Mouse (Mus musculus): ENCODE results near the gene Efl1.
"Not testable (repeated sequence)": the region's sequence is repeated elsewhere in the genome, so short reads cannot be mapped to it uniquely, and the experiment has no call there.

Efl1 gene

DNA sequence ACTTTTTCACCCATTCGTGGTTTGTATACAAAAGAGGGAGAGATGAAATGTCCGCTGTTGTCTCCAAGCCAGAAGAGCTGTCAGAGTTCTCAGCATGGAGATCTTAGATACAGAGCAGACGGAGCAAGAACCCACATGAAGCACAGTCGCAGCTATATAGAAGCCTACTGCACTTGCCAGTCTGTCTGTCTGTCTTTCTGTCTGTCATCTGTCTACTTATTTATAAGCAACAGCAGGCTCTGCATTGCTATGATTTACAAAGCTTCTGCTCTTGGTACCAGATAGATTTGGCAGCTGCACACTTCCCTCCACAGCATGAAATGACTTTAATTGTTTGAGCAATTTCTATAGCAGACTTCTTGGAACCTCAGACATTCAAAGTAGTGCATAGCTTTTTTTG lies 110.1 kb downstream of the Efl1 start:
- DNase-seq (ENCODE audit: low spot score in 2 of 2) = no peak

DNA sequence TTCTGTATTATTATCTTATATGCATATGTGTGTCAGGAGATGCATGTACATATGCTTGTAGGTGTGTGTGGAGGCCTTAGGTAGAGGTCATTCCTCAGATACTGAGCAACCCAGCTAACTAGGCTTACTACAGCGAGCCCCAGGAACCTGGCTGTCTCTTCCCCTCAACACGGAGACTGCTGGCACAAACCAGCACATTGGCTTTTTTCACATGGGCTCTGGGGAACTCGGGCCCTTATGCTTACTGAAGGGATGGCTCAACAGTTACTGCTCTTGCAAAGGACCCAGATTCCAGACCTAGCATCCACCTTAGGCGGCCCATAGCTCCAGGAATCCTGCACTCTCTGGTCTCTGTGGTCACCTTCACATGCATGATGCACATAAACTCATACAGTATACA lies 110.7 kb downstream of the Efl1 start:
- DNase-seq (ENCODE audit: low spot score in 2 of 2) = no peak

DNA sequence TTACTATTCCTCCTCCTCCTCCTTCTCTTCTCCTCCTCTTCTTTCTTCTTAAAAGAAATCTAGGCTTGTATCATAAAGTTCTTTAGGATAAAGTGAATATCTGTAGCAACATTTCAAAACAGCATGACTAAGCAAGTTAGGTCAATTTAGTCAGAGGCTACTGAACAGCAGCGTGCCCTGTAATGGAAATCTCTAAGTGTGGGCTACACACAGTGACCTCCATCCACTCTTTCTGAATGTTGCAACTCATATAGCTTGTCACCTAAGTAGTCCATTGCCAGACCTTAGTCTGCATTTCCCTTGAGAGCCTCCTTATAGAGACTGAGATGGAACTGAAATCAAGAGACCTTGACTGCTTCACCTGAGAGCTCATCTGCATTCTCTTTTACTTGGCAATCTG lies 116.5 kb downstream of the Efl1 start:
- no peak for DNase-seq (ENCODE audit: low spot score in 2 of 2)

DNA sequence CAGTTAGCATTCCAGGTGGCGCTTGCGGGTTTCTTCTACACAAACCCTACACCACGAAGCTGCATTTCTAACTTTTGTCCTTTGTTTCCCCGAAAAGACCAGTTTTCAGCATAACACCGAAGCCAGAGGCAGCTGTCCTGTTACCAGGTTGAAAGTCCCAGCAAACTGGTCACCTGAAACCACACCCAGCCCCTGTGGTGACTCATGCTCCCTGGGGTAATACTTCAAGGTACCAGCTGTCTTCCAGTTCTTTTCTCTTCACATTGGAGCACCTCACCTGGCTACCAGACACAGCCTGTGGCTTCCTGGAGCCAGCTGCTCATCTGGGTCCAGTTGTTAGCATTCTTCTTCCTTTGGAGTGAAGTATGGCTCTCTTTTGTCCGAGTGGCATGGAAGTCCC lies 118.2 kb downstream of the Efl1 start:
- no peak for DNase-seq (ENCODE audit: low spot score in 2 of 2)

DNA sequence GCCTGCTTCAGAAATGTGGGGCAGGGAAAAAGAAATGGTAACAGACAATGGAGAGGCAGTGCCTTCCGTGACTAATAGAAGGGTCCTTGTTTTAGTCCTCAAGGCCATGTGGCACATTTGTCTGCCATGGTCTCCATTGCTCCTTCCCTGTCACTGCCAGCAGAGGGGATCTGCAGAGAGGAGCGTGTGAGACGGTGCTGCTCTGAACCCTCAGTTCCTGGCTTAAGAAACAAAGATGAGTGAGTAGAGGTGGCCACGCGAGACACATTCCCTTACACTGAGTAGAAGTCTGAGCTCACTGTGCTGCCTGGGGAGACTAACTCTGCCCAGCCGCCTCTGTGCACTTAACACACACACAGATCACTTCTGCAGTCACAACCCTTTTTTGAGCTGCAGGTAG lies 121.8 kb downstream of the Efl1 start:
- no peak for DNase-seq (ENCODE audit: low spot score in 2 of 2)

DNA sequence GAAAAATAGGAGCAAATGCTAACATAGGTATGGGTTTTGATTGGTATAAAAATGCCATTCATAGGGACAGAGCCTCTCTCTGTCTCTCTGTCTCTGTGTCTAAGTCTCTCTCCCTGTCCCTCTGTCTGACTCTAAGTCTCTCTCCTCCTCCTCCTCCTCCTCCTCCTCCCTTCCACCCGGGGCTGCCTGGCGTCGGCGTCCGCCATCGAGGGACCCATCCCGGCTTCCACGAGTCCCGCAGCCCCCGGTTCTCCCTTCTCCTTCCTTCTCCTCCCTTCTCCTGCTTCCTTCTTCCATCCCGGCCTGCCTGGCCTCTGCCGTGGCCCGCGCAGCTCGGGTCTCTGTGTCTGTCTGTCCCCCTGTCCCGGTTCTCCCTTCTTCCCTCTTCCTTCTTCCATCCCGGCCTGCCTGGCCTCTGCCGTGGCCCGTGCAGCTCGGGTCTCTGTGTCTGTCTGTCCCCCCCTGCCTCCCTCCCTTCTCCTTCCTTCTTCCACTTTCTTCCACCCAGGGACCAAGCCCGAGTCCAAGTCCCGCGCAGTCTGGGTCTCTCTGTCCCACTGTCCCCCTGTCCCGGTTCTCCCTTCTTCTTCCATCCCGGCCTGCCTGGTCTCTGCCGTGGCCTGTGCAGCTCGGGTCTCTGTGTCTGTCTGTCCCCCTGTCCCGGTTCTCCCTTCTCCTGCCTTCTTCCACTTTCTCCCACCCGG lies 122.7 kb downstream of the Efl1 start:
- not testable (repeated sequence) for DNase-seq (ENCODE audit: low spot score in 2 of 2)

DNA sequence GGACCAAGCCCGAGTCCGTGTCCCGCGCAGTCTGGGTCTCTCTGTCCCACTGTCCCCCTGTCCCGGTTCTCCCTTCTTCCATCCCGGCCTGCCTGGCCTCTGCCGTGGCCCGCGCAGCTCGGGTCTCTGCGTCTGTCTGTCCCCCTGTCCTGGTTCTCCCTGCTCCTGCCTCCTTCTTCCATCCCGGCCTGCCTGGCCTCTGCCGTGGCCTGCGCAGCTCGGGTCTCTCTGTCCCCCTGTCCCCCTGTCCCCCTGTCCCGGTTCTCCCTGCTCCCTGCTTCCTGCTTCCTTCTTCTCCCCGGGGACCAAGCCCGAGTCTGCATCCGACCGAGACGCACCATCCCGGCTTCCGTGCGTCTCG lies 123.2 kb downstream of the Efl1 start:
- not testable (repeated sequence) for DNase-seq (ENCODE audit: low spot score in 2 of 2)

DNA sequence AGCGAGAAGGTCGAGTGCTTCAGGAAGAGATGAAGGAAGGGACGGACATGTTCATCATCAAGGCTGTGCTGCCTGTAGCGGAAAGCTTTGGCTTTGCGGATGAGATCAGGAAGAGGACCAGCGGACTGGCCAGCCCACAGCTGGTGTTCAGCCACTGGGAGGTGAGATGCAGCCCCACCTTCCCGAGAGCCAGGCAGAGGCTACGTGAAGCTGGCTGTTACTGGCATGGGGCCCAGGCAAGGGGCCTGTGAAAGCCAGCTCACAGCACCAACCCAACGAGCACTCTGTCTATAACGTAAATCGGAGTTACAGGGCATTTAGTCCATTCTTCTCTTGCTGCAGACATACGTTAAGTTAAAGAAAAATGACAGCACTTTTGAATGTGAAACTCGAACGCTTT lies 124.1 kb downstream of the Efl1 start:
- no peak for DNase-seq (ENCODE audit: low spot score in 2 of 2)

DNA sequence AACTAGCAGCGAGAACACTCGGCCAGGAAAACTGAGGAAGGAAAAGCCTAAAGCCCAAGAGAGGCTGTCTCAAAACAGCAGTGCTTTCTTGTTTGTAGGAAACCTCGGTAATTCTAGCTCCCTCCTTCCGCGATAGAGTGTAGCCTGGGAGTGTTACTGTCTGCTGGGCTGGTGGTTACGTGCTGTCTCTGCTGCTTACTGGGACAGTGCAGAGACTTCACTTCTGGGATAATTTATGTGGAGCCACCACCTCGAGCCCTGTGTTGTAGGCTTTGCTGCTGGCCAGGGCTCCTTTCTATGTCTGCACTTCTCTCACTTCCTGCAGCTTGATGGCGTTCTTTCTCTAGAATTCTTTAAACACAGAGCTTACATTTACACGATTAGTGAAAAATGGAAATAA lies 124.7 kb downstream of the Efl1 start:
- DNase-seq (ENCODE audit: low spot score in 2 of 2) = no peak

DNA sequence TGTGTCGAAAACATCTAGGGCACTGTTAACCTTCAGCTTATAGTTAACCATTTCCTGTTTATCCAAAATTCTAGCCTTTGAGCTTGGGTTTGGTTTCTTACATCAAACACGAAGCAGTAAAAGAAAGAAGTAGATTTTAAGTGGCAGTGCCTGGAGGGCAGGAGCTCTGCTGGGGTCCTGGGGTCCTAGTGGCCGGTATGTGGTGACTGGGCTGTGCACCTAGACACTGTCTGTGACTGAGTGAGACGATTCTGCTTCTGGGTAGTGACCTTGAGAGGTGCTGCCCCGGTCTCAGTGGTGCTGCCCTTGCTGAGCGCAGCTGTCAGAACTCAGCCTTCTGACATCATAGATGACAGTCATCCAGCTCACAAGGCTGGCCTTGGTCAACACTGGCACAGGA lies 125.5 kb downstream of the Efl1 start:
- DNase-seq (ENCODE audit: low spot score in 2 of 2) = no peak

DNA sequence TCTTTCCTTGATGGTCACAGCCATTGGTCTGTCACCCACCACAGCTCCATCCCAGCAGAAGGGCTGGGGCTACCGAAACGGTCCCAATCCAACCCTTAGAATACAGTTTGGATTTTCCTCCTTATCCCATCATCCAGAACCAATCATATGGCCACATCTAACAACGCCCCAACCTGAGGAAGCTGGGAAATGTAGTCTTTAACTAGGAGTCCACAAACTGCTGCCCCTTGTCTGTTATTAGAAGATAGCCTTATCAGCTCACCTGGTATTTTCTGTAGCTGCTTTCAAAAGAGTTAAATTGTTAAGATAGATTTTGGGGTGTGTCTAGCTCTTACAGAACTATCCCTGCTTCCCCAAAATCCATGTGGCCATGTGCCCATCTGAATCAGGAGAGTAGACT lies 126.7 kb downstream of the Efl1 start:
- DNase-seq (ENCODE audit: low spot score in 2 of 2) = no peak

DNA sequence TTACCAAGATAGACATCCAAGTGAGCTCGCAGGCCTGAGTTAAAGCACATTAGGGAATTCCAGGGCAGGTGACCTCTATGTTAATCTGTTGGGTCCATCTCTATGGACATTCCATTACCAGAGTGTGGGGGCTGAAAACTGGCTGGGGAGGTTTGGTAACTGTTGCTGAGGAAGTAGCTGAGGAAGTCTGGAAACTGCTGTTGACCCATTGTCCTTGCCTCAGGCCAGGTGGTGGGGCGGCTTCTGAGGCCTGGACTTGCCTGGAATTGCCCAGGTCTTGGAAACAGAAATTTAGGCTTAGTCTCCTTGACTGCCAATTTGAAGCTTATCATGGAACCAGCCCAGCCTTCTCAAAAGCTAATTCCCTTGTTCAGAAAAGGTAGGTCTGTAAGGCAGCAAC lies 134.7 kb downstream of the Efl1 start:
- no peak for DNase-seq (ENCODE audit: low spot score in 2 of 2)

DNA sequence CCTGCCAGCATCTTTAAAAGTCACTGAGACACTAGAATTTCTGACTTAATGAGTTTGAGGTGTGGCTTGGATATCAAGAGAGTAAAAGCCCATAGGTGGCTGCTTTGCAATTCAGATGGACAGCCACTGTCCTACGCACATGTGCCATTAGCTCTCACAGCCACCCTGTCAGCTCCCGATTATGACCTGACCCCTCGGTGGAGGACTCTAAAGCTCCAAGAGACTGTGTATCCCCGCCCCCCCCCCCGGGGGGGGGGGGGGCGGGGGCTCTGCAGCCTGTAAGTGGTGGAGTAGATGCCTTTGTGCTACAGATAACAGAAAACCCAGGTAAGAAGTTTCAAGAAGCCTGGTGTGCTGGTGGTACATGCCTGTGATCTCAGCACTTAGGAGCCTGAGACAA lies 135.3 kb downstream of the Efl1 start:
- no peak for DNase-seq (ENCODE audit: low spot score in 2 of 2)

DNA sequence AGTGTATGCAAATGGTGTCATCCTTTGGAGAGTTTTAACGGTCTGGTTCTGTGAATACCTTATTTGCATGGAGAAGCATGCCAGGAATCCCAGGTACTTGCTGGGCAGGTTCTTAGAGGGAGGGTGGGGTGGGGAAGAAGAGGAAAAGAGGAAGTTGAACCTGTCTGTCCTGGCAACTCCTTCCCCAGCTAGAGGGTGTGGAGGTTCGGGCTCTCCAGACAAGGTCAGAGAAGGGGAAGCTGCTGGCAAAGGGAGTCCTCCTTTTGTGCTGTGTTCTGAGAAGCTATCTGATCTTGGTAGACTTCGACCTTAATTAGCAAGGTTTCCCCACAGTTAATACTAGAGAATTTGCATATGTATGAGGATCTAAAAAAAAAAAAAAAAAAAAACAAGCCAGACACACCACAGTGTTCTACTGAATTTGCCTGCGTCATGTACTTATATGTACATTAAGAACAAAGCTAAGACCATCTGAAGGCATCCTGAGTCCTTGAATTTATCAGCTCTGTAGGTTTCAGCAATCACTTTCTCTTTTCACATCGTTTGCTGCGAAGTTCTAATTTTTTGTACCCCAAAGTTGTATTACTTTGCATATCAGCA lies 137.0 kb downstream of the Efl1 start:
- no peak for DNase-seq (ENCODE audit: low spot score in 2 of 2)

DNA sequence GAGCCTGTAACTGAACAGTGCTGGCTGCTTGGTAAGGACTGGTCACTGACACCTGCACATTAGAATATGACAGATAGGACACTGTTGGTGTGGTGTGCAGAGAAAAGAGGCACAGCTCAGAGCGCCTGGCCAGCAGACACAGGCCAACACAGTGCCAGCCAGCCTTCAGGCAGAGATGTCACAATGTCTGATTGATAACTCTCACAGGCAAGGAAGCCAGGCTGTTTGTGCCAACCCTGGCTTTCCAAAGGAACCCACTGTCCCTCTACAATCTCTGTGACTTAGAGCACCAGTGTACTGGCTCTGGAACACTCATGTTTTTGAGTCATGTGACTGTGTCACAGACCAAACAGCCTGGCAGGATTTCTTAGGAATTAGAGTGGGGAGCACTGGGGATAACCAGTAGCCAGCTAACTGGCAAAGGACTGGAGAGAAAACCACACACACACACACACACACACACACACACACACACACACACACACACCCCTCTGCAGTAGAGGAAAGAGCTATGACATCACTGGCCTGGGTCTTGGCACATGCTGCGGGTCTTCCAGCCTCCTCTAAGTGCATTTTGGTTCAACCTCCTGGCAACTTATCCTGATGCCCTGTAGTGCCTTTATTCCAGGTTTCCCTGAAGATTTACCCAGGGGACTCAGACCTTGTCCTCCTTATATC lies 137.7 kb downstream of the Efl1 start:
- no peak for DNase-seq (ENCODE audit: low spot score in 2 of 2)

DNA sequence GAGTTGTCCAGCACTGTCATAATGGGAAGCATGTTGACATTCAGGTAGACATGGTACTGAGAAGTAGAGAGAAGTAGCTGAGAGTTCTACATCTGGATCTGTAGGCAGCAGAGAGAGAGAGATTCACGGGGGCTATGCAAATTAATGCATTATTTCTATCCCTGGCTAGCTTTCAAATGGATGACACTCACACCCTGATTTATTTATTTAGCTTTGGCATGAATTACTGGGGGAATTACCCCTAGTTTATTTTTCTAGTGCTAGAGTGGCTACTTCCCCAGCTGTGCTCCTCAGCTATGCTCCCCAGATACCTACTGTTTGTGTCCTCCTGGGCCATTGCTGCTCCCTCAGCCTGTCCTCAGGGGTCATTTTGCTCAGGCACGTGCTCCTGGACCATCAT lies 144.2 kb downstream of the Efl1 start:
- DNase-seq (ENCODE audit: low spot score in 2 of 2) = no peak

DNA sequence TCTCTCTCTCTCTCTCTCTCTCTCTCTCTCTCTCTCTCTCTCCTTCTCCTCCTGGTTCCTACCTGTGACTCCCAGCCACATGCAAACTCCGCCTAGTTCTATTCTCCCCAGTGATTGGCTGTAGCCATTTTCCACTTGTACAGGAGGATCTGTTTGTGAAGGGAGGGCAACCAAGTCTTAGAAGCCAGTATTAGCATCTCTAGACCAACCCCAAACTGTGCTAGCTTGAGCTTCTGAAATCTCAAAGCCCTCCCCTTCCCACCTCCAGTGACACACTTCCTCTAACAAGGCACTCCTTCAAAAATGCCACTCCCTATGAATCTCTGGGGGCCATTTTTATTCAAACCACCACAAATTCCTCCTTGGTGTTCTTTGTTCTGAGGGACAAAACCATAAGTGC lies 144.7 kb downstream of the Efl1 start:
- no peak for DNase-seq (ENCODE audit: low spot score in 2 of 2)

DNA sequence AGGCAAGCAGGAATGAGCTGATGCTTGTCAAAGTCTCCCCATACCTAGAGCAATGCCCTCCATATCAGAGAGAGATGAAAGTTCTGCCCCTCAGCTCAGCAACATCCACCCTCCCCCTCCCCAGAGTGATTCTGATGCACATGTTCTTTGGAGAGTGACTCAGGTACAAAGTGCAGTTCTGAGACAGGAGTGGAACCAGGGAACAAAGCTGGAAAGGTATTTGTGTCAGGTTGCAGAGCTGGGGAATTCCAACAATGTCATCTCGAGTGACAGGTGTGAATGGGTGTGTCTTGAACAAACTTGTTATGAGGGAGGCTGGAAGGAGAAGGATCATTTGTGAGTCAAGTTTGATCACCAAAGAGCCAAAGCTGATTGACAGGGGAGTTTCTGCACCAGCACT lies 146.1 kb downstream of the Efl1 start:
- DNase-seq (ENCODE audit: low spot score in 2 of 2) = no peak

DNA sequence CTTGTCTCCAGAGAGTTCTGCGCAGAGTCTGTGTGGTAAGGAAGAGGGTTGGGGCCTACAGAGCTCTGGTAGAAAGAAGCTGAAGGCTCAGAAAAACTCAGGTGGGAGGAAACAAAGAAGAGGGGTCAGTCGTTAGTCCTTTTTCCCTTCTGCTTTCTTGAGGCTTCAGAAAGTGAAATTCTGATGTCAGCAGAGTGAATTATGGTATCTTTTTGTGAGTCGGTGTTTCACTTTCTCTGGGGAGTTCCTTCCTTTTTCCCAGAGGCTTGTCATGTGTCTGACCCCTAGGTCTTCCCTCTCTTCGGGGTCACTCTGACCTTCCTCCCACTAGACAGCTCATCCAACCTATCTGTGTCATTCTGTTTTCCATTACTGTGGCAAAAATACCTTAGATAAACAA lies 153.8 kb downstream of the Efl1 start:
- DNase-seq (ENCODE audit: low spot score in 2 of 2) = no peak

DNA sequence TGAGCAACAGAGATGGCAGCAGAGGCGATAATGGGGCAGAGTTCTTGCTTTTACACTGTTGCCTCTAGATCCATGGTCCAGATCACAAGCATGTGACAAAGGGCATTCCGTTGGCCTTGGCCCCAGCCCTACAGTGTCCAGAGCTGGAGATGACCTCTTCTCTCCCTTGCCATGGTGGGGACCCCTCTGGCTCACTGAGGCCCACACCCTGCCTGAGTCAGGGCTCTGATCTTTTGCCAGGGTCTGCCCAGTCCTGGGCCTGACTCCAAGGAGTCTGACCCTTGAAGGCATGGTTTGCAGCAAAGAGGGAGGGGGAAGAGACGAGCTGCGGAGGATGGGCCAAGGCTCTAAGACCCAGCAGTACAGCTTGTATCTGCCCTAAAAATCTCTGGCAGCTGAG lies 159.8 kb downstream of the Efl1 start:
- no peak for DNase-seq (ENCODE audit: low spot score in 2 of 2)

DNA sequence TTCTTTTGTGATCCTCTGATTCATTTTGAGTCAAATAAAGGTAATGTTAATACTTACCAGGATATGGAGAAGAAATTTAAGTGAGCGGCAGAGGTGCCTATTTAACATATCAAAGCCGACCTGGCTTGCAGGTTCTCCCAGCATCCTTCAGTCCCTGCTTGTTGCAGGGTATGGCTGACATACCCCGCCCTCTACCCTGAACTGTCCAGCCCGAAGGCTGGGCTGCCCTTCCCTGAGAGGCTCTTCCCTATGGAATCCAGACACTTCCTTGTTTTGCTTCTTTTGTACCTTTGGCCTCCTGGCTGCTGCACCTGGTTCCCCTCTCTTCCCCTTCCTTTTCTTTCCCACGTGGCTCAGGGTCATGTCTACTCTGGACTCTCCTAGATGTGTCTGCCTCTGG lies 160.7 kb downstream of the Efl1 start:
- no peak for DNase-seq (ENCODE audit: low spot score in 2 of 2)

DNA sequence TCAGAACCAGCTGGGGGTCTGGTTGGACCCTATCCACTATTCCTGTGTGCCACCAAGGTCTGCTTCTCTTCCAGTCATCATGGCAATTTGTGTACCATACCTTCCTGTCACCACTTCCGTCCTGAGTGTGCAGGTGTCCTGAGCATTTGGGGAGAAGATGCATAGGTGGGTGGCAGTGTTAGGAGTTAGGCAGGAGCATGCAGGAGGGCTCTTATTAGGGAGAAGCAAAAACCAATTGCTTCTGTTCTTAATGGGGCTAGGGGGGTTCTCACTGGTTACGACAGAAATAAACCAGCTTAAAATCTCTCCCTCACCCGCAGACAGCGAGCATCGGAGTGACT lies 162.4 kb downstream of the Efl1 start:
- no peak for DNase-seq (ENCODE audit: low spot score in 2 of 2)

DNA sequence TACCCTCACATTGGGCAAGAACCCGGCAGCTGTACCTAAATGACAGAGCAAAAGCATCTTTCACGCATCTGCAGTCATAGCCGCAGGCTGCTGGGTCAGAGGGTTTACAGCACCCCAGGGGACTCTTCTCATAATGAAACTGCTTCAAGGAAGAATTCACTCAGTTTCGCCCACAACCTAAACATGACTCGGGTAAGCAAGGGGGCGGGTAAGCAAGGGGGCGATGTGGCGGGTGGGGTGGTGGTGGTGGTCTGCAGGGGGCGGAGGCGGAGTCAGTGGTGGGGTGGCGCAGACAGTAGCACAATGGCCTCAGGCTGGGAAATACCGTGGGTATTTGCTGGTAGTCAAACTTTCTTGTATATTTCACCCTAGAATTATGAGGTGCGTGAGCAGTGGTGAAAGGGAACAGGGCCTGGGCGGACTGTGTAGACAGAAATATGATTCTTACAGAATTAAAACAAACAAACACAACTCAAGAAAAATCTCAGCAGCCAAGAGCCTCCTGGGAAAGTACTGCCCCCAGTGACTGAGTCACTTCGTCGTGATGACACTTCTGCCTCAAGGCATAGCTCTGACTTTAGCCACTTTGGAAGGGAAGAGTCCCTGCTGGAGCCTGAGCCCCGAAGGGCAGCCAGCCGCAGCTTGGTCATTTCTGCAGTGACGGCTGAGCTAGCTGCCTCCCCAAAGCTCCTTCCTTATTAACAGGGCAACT lies 162.9 kb downstream of the Efl1 start:
- DNase-seq (ENCODE audit: low spot score in 2 of 2) = peak; percentile 43 to 52

Measured in spleen, postnatal 36 days (tissue).